Mouse (Mus musculus): ENCODE results near the gene Bcl2l15. TPM values are rescaled to one million over a fixed set of nuclear protein-coding genes. Genes with fewer than 3 reads are reported as not detected.
"Not testable (repeated sequence)": the region's sequence is repeated elsewhere in the genome, so short reads cannot be mapped to it uniquely, and the experiment has no call there.

The Bcl2l15 gene
- polyA plus RNA-seq, 1 experiment, result not detected

DNA sequence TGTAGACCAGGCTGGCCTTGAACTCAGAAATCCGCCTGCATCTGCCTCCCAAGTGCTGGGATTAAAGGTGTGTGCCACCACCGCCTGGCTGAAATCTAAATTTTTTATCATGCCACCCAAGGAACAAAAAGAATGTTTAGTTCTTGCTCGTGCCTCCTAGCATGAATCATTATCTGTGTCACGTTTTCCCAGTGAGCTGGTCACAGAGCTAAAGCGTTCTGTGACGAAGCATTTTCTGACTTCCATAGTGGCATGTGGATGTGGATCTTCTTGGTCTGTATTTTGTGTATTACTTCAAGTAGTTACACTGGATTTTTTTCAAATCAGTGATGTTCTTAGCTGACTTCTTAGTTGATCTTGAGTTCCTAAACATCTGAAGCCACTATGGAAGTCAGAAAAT, 21.4 kb upstream of the Bcl2l15 start:
- TF ChIP-seq CTCF (IDR thresholded peaks at IDR 0.05; ENCODE audit: insufficient read depth, low read depth, low read length) (no peak), POLR2A (IDR thresholded peaks at IDR 0.05; ENCODE audit: insufficient read depth, low read depth, low read length) (no peak)
- no peak overlapping the region for H3K4me3 ChIP-seq (ENCODE audit: insufficient read depth, low read depth, low read length)
- no peak overlapping the region for H3K27ac ChIP-seq (ENCODE audit: insufficient read depth, low read depth, low read length)
- H3K4me1 ChIP-seq (ENCODE audit: control insufficient read depth, insufficient read depth, low read length), result no peaks in the 10 kb centered on the region; the same call in 1 of the 2 replicates
- 88% methylated on average over 6 of the region's 6 CpGs for WGBS

DNA sequence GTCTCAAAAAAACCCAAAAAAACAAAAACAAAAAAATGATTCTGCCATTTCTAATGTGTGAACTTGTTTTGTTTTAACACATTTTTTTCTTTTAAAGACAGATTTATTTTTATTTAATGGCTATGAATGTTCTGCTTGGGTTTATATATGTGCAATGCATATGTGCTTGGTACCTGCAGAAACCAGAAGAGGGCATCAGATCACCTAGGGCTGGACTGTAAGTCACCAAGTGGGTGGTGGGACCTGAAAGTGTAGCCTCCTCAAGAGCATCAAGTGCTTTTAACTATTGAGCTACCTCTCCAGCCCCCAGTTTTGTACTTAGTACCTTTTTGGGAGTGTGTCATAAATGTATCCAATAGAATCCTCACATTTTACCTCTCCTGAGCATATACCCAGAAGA, 4.9 kb upstream of the Bcl2l15 start:
- Histone ChIP-seq H3K27ac (ENCODE audit: insufficient read depth, low read depth, low read length) (no peak overlapping the region), H3K4me3 (ENCODE audit: insufficient read depth, low read depth, low read length) (no peak overlapping the region), H3K4me1 (ENCODE audit: control insufficient read depth, insufficient read depth, low read length) (no peaks in the 10 kb centered on the region)
- no peak for TF ChIP-seq POLR2A (IDR thresholded peaks at IDR 0.05; ENCODE audit: insufficient read depth, low read depth, low read length)
- TF ChIP-seq CTCF (IDR thresholded peaks at IDR 0.05; ENCODE audit: insufficient read depth, low read depth, low read length), result no peak

DNA sequence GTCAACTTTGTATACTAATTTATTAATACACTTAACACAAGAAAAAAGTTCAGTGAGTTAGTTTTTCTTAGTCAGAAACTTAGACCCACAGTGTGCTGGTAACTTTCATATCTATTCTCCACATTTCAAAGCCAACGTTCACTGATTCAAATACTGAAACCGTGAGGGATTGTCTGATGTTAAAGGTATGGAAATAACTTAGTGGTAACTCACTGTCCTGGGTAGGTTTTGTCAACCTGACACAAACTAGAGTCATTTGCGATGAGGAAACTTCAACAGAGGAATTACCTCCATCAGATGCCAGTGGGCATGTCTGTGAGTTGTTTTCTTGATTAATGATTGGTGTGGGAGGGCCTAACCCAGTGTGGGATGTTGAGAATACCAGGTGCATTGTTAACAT, 3.4 kb upstream of the Bcl2l15 start:
- no peak for TF ChIP-seq CTCF (IDR thresholded peaks at IDR 0.05; ENCODE audit: insufficient read depth, low read depth, low read length)
- 89% methylated on average over 3 of the region's 3 CpGs for WGBS
- Histone ChIP-seq H3K27ac (ENCODE audit: insufficient read depth, low read depth, low read length) (no peak overlapping the region), H3K4me3 (ENCODE audit: insufficient read depth, low read depth, low read length) (no peak overlapping the region), H3K4me1 (ENCODE audit: control insufficient read depth, insufficient read depth, low read length) (no peaks in the 10 kb centered on the region)

DNA sequence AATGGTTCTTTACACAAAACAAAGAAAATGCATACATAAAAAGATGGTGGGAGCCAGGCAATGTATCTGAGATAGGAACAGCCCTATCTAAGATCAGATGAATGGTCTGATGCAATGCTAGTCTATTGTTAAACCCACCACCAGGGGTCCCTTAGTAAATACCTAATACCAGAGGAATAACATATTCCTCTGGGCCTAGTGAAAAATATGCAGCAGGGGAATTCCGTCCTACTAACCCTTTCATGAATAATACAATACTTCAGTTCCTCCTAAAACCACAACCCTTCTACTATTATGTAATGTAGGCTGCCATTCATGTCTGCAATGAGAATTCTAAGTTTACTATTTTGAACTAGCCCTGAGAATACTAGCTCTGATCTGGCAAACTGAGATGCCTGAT, 1.7 kb upstream of the Bcl2l15 start:
- H3K4me1 ChIP-seq (ENCODE audit: control insufficient read depth, insufficient read depth, low read length); H3K4me3 ChIP-seq (ENCODE audit: insufficient read depth, low read depth, low read length); H3K27ac ChIP-seq (ENCODE audit: insufficient read depth, low read depth, low read length): not testable (repeated sequence)
- 40% methylated on average over 1 of the region's 1 CpGs for WGBS

DNA sequence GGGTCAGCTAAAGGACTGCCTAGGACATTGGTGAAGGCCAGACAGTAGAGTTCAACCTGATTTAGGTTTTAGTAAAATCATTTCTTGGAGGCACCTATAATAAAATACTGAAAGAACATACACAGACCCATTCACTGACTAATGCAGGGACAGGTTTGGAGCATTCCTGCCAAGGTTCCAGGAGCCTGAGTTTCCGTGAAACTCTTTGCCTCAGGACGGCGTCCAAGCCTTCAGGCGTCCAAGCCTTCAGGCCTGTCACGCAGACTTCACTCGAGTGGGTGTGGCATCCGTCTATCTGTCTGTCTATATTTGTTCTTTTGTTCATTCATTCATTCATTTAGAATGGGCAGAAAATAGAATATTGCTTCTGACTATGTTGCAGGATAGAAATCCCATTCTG, 1.3 kb upstream of the Bcl2l15 start:
- H3K4me3 ChIP-seq (ENCODE audit: insufficient read depth, low read depth, low read length), result no peak overlapping the region
- WGBS, result 88% methylated on average over 7 of the region's 7 CpGs
- TF ChIP-seq CTCF (IDR thresholded peaks at IDR 0.05; ENCODE audit: insufficient read depth, low read depth, low read length) (no peak), POLR2A (IDR thresholded peaks at IDR 0.05; ENCODE audit: insufficient read depth, low read depth, low read length) (no peak)

DNA sequence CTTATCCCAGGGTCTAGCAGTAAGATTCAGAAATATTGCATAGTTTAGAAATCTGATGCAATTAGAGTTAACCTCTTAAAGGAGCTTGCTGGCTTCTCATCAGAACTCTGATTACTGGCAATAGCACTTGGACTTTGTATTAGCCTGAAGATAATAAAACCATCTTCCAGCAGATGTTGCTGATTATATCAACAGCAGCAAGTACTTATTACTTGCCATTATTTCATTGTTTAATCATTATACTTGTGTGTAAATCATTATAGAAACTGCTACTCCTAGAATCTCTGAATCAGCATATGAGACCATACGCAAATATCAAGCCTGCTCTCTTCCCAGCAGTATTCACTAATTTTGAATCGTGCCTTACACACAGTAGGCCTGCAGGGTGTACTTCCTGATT, 1.6 kb downstream of the Bcl2l15 start:
- WGBS, result 80% methylated on average over 2 of the region's 2 CpGs

More for the DNA sequence above, 1.3 kb upstream of the Bcl2l15 start:
- H3K27ac ChIP-seq (ENCODE audit: insufficient read depth, low read depth, low read length), result no peak overlapping the region
- no peaks in the 10 kb centered on the region for H3K4me1 ChIP-seq (ENCODE audit: control insufficient read depth, insufficient read depth, low read length)

DNA sequence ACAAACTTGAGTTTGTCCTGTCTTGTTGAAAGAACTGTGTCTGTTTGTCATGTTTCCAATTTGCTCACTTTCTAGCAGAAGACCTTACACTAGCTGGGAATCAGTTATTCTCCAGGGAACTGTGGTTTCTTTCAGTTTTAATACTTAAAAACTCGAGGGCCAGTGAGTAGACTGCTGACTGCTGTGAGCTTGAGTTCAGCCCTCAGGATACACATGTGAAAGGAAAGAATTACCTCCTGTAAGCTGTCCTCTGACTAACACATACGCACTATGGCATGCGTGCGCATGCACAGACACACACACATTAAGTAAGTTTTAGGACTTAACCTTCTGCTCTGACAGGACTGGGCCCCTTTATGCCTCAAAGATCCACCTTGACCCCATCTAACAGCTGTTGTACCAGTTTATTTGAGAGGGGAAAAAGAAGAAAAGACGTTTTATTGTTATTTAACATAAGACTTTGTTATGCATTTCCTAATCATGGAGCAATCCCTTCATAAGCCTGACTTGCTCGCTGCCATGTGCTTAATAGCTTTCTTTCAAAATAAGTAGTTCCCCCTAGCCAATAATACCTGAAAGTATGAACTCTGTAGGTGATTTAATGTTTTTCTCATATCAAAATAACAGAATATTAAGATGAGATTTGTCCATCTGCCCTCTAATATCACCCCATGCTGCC, 3.0 kb downstream of the Bcl2l15 start:
- Histone ChIP-seq H3K27ac (ENCODE audit: insufficient read depth, low read depth, low read length) (no peak overlapping the region), H3K4me1 (ENCODE audit: control insufficient read depth, insufficient read depth, low read length) (no peaks in the 10 kb centered on the region), H3K4me3 (ENCODE audit: insufficient read depth, low read depth, low read length) (no peak overlapping the region)
- no peak for TF ChIP-seq POLR2A (IDR thresholded peaks at IDR 0.05; ENCODE audit: insufficient read depth, low read depth, low read length)
- TF ChIP-seq CTCF (IDR thresholded peaks at IDR 0.05; ENCODE audit: insufficient read depth, low read depth, low read length), result no peak
- WGBS, result 83% methylated on average over 6 of the region's 6 CpGs

More for the DNA sequence above, 1.6 kb downstream of the Bcl2l15 start:
- no peaks in the 10 kb centered on the region for H3K4me1 ChIP-seq (ENCODE audit: control insufficient read depth, insufficient read depth, low read length)
- no peak overlapping the region for H3K4me3 ChIP-seq (ENCODE audit: insufficient read depth, low read depth, low read length)
- TF ChIP-seq POLR2A (IDR thresholded peaks at IDR 0.05; ENCODE audit: insufficient read depth, low read depth, low read length) (no peak), CTCF (IDR thresholded peaks at IDR 0.05; ENCODE audit: insufficient read depth, low read depth, low read length) (no peak)
- H3K27ac ChIP-seq (ENCODE audit: insufficient read depth, low read depth, low read length), result no peak overlapping the region

DNA sequence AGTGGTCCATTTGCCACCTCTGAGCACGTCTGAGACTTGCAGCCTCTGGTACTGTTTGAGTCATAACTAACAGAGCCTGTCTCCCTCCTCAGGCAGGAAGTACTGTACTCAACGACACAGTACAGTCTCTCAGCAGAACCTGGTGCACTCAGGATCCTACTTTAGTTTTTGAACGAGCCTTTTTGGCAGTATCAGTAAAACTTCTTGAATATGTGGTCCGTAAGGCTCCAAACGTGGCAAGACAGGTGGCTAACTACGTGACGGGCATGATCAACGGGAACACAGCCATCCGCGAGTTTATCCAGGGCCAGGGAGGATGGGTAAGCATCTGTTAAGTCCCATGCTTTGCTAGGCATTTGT, 3.5 kb downstream of the Bcl2l15 start:
- WGBS, result 59% methylated on average over 10 of the region's 10 CpGs
- Histone ChIP-seq H3K4me1 (ENCODE audit: control insufficient read depth, insufficient read depth, low read length) (no peaks in the 10 kb centered on the region), H3K4me3 (ENCODE audit: insufficient read depth, low read depth, low read length) (no peak overlapping the region), H3K27ac (ENCODE audit: insufficient read depth, low read depth, low read length) (no peak overlapping the region)
- TF ChIP-seq CTCF (IDR thresholded peaks at IDR 0.05; ENCODE audit: insufficient read depth, low read depth, low read length) (no peak), POLR2A (IDR thresholded peaks at IDR 0.05; ENCODE audit: insufficient read depth, low read depth, low read length) (no peak)

DNA sequence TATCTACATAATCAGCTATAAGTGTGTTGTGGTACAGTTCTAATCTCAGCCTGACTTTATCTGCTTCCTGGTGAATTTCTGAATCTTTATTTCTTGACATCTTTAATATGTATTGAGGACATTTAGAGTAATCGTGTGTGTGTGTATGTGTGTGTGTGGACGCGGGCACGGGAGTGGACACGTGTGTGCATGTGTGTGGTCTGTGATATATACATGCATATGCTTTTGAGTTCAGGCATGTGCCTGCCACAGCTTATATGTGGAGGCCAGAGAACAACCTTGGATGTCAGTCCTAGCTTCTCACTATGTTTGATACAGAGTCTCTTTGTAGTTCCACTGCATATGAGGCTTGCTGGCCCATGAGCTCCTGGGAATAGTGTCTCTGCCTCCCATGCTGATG, 4.1 kb downstream of the Bcl2l15 start:
- H3K27ac ChIP-seq (ENCODE audit: insufficient read depth, low read depth, low read length), result no peak overlapping the region
- H3K4me3 ChIP-seq (ENCODE audit: insufficient read depth, low read depth, low read length), result no peak overlapping the region
- WGBS, result 93% methylated on average over 5 of the region's 5 CpGs
- no peak for TF ChIP-seq POLR2A (IDR thresholded peaks at IDR 0.05; ENCODE audit: insufficient read depth, low read depth, low read length)
- TF ChIP-seq CTCF (IDR thresholded peaks at IDR 0.05; ENCODE audit: insufficient read depth, low read depth, low read length), result no peak
- no peaks in the 10 kb centered on the region for H3K4me1 ChIP-seq (ENCODE audit: control insufficient read depth, insufficient read depth, low read length)

DNA sequence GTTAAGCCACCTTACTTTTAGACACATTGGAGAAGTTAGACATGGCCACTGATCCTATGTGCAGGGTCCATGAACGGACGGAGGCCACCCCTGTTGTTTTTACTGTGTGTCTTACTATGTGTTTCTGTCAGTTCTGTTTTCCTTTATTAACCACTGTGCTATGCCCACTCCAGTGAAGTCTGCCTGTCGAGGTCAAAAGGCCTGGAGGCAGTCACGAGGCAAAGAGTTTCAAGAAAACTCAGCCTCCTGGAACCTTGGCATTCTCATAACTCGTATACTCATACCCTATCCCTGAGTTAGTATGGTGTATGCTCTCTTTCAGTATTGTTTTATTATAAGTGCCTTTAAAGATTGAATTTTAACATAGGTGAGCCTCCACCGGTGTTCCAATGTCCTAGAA, 7.3 kb downstream of the Bcl2l15 start:
- Histone ChIP-seq H3K27ac (ENCODE audit: insufficient read depth, low read depth, low read length) (no peak overlapping the region), H3K4me1 (ENCODE audit: control insufficient read depth, insufficient read depth, low read length) (no peaks in the 10 kb centered on the region), H3K4me3 (ENCODE audit: insufficient read depth, low read depth, low read length) (no peak overlapping the region)
- no peak for TF ChIP-seq CTCF (IDR thresholded peaks at IDR 0.05; ENCODE audit: insufficient read depth, low read depth, low read length)
- TF ChIP-seq POLR2A (IDR thresholded peaks at IDR 0.05; ENCODE audit: insufficient read depth, low read depth, low read length), result no peak
- WGBS, result 95% methylated on average over 6 of the region's 6 CpGs

DNA sequence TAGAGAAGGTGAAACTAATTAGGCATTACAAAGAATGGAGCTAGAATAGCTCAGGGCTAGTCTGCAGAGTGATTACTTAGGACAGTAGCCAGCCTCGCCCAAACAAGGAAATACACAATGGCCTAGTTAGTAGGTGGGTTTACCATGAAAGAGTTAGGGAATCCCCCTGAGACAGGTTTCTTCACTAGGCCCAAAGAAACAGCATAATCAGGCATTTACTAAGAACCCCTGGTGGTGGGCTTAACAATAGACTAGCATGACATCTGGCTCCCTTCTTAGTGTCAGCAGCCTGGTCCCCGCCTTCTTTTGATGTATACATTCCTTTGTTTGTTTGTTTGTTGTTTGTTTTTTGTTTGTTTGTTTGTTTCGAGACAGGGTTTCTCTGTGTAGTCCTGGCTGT, 7.8 kb downstream of the Bcl2l15 start:
- not testable (repeated sequence) for H3K4me3 ChIP-seq (ENCODE audit: insufficient read depth, low read depth, low read length); H3K4me1 ChIP-seq (ENCODE audit: control insufficient read depth, insufficient read depth, low read length); H3K27ac ChIP-seq (ENCODE audit: insufficient read depth, low read depth, low read length)
- 92% methylated on average over 3 of the region's 3 CpGs for WGBS

DNA sequence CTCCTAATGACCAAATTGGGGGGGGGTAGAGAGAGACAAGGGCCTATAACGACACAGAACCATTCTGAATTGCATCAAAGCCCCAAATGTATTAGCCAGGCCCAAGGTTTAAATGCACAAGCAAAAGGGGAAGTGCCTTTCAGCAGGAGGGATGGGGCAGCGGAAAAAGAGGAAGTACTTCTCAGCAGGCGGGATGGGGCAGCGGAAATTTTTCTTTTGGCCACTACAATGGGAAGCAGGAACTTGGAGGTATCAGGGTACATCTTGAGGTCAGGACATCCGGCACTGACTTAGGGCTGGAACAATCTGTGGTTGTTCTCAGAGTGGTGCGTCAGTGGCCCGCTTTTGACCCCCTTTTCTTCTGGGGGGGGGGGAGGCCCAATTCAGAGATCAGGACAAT, 8.5 kb downstream of the Bcl2l15 start:
- not testable (repeated sequence) for H3K4me3 ChIP-seq (ENCODE audit: insufficient read depth, low read depth, low read length); H3K27ac ChIP-seq (ENCODE audit: insufficient read depth, low read depth, low read length); H3K4me1 ChIP-seq (ENCODE audit: control insufficient read depth, insufficient read depth, low read length)
- WGBS, result 93% methylated on average over 7 of the region's 7 CpGs

Measured in olfactory bulb, adult 2 months (tissue).